Mouse (Mus musculus) left cerebral cortex, postnatal 25 days (tissue): ENCODE measurements at regions not wholly inside any gene's neighbourhood (a gene's known extent, or its start where the extent isn't known, plus 50 kb on each side); places are given as distances from the start of the nearest gene placed in this dataset.

Source experiments
- DNase-seq, 2 experiments: peaks; one replicate each; pipeline ENCODE4 v3.0.0; 2022; ENCODE audit warnings: low spot score in 2 of 2, mixed read lengths in 1 of 2
- intact Hi-C: fragments of 180-260 bp; cut with DNase I; formaldehyde crosslinking; loops from one replicate; pipeline ENCODE4 v1.15.1; 2025

GRCm38 (mm10) chr9:13905086-13905669, 77.7 kb downstream of the Fam76b start:
- peak in 1 of 2 experiments; percentile 46 for DNase-seq
- intact Hi-C loops = no loop called here

- no peak for DNase-seq
Measured at GRCm38 (mm10) chr9:13906736-13907135, 79.2 kb downstream of the Fam76b start.

DNA sequence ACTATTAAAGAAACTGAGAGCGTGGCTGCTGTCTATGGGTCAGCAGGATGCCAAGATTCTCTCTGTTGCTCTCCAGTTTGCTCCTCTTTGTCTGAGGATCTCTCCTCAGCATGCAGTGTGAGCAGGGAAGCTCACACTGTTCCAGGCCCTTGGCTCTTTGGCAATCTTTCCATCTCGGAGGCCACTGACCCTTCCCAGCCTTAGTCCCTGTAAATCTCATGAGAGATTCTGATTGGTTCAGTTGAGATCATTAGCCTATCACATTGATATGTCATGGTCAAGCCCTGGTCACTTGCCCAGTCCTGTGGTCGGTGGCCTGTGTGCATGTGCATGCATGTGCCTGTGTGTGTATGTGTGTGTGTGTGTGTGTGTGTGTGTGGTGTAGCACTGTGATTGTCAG, 82.1 kb downstream of the Fam76b start:
- DNase-seq = no peak

More at GRCm38 (mm10) chr9:13906736-13907135, 79.2 kb downstream of the Fam76b start:
- intact Hi-C loops = no loop called here

GRCm38 (mm10) chr9:13910091-13910490, 82.6 kb downstream of the Fam76b start:
- DNase-seq = no peak
- intact Hi-C loops = no loop called here

More for the DNA sequence above, 82.1 kb downstream of the Fam76b start:
- intact Hi-C loops = no loop called here

DNA sequence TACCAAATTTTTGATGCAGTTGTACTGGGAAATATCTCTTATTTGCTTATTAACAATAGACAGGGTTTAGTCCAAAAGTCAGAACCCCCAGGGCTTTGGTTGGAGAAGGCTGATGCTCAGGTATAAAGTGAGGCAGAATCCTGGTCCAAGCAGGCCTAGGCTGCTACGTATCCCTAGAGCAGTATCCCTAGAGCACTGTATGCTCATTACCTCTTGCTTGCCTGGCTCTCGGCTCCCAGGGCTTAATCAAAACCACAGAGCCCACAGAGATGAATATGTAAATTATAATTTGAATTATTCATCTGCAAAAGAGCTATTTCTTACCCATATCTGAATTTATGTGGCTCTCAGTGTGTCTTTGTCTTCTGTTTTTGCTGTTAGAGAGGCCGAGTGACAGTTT, 85.9 kb downstream of the Fam76b start:
- intact Hi-C loops = no loop called here
- DNase-seq = no peak

- DNase-seq = no peak
- intact Hi-C loops = no loop called here
Measured at GRCm38 (mm10) chr9:13914131-13914530, 86.6 kb downstream of the Fam76b start.

DNA sequence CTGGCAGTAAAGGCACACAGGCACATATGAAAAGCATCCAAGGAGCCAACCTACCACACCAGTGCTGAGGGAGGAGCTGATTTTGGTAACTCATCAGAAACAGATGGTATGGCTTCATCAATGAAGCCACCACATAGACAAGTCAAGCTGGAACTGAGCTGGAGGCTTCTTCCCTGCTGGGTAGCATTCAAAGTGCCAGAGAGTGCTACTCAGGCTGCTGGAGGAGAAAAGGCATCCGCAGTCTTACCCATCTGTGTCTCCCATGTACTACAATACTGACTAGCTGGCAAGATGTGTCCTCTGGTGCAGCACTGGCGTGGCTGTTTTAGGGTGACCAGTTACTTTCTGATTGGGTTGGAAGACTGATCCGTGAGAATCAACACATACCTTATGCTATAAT, 87.3 kb downstream of the Fam76b start:
- peak in 1 of 2 experiments; percentile 32 for DNase-seq
- intact Hi-C loops = no loop called here

GRCm38 (mm10) chr9:13916837-13917236, 89.3 kb downstream of the Fam76b start:
- no peak for DNase-seq
- intact Hi-C loops = no loop called here

- intact Hi-C loops = no loop called here
- DNase-seq = peak; percentile 42 to 43
Measured at GRCm38 (mm10) chr9:13918606-13919202, 91.2 kb downstream of the Fam76b start.

DNA sequence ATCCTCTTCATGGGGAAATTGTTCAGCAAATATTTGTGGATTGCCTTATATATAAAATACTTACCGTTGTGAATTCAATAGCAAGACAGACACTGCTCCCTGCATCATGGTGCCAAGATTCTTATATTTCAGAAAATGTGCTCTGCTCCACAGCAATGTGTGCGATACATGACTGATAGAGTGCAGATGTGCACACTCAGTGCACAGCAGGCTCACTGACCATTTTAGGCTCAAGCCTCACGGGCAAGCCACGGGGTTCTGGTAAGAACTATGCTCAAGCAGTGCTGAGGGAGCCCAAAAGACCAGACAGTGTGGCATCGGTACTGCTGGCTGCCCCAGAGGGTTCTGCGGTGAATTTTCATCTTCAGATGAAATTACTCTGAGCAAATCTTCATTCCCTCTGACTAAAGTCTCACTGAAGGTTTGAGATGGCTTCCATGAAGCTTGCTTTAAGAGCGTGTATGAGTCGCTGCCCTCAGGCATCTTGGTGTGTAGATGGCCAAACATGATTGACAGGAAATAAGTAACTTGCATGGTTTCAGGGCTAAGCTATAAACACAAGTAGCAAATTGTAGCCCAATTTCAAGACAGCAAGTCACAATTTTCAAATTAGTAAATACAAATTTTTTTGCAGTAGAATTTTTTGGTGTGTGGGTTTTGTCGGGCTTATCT, 92.4 kb downstream of the Fam76b start:
- intact Hi-C loops = no loop called here
- DNase-seq = no peak

- intact Hi-C loops = no loop called here
- DNase-seq = no peak
Measured at GRCm38 (mm10) chr9:13920623-13921022, 93.1 kb downstream of the Fam76b start.

DNA sequence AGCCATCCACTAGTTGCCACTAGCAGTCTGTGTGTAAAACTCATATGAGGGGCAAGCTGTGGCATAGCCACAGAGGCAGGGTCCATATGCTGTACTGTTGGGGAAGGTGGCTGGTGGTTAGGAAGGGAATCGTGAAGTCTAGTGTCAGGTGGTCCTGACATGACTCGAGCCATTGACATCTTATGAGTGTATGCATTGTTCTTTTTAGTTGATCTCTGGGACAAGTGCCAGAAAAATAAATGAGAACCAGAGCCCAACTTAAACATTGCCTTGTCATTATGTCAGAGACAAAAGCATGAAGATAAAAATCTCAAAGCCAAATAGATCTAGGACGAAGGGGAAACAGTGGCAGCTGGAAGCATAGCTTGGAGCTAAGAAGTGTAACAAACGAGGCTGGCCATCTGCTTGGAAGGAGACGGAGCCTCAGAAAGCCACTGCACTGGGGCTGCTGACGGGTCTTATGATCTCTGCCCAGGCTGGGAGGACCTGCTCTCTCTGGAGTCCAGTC, 104.5 kb downstream of the Fam76b start:
- intact Hi-C loops = no loop called here
- no peak for DNase-seq

- no peak for DNase-seq
- intact Hi-C loops = no loop called here
Measured at GRCm38 (mm10) chr9:13933404-13933803, 105.9 kb downstream of the Fam76b start.

GRCm38 (mm10) chr9:13937301-13937700, 109.8 kb downstream of the Fam76b start:
- intact Hi-C loops = no loop called here
- no peak for DNase-seq

- intact Hi-C loops = no loop called here
- DNase-seq = no peak
Measured at GRCm38 (mm10) chr9:13946519-13946918, 119.0 kb downstream of the Fam76b start.

GRCm38 (mm10) chr9:13952157-13952556, 124.6 kb downstream of the Fam76b start:
- DNase-seq = no peak
- intact Hi-C loops = no loop called here

DNA sequence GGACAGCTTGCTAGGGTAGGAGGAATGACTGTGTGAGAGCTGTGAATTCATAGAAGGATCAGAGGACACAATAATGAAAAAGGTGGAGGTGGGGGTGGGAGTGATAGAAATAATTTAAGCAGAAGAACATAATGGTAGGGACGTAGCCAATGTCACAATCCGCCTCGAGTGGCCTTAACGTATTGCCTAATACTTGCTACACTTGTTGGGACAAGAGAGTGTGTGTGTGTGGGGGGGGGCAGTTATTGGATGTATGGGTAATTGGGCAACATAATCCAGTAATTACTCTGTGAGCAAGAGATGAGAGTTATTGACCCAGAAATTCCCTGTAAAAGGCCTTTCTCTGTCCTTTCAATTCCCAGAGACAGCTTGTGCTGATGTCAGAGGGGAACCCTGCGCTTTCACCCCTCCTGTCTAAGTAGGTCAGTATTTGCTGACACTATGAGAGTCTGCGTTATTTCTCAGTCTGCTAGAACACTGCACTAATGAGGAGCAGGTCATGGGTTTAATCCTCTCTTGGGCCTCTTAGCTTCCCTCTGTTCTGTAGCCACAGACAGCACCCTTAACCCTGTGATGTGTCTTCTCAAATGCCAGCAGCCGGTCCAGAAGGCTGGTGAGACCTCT, 135.7 kb downstream of the Fam76b start:
- intact Hi-C loops = no loop called here
- DNase-seq = no peak

GRCm38 (mm10) chr9:13963796-13964195, 136.3 kb downstream of the Fam76b start:
- intact Hi-C loops = no loop called here
- no peak for DNase-seq

GRCm38 (mm10) chr9:13964256-13964655, 136.7 kb downstream of the Fam76b start:
- intact Hi-C loops = no loop called here
- no peak for DNase-seq

DNA sequence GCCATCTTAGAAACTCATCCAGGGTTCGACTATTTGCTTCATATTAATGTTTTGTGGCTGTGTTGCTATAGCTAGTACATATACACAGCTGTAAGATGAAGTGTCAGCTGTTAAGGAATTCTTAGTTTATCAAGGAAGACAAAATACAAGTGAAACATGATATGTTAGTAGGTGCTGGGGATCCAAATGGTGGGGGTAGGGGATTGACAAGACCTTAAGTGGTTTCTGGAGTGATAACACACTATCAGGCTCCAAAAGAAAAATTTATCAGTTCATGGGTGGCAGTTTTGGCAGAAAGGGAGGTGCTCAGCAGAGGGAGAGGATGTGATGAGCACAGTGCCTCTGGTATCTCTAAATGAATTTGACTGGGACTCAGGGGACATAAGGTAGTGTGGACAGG, 138.7 kb downstream of the Fam76b start:
- intact Hi-C loops = no loop called here
- DNase-seq = no peak

- intact Hi-C loops = no loop called here
- peak; percentile 11 to 14 for DNase-seq
Measured at GRCm38 (mm10) chr9:13969262-13969661, 141.7 kb downstream of the Fam76b start.
